Mouse (Mus musculus) gastrocnemius, adult 18-20 months (tissue): ENCODE measurements at regions not wholly inside any gene's neighbourhood (a gene's known extent, or its start where the extent isn't known, plus 50 kb on each side); places are given as distances from the start of the nearest gene placed in this dataset.

Source experiments
- DNase-seq: peaks from one replicate; pipeline ENCODE4 v3.0.0; 2021; ENCODE audit warnings: low spot score

- no peak for DNase-seq
Observed at GRCm38 (mm10) chr12:118428384-118428783, 127.1 kb upstream of the Sp4 start.

- no peak for DNase-seq
Observed at GRCm38 (mm10) chr12:118415956-118416355, 114.7 kb upstream of the Sp4 start.

GRCm38 (mm10) chr12:118411767-118412430 lies 110.7 kb upstream of the Sp4 start:
- no peak for DNase-seq

- no peak for DNase-seq
Observed at GRCm38 (mm10) chr12:118410917-118411316, 109.7 kb upstream of the Sp4 start.

- no peak for DNase-seq
Observed at GRCm38 (mm10) chr12:118405135-118405534, 103.9 kb upstream of the Sp4 start.

GRCm38 (mm10) chr12:118404171-118404570 lies 102.9 kb upstream of the Sp4 start:
- DNase-seq, result no peak

GRCm38 (mm10) chr12:118403519-118404087 lies 102.4 kb upstream of the Sp4 start:
- no peak for DNase-seq

GRCm38 (mm10) chr12:118401377-118401776 lies 100.1 kb upstream of the Sp4 start:
- no peak for DNase-seq

GRCm38 (mm10) chr12:118391654-118392053 lies 90.4 kb upstream of the Sp4 start:
- no peak for DNase-seq

GRCm38 (mm10) chr12:118381013-118381412 lies 79.8 kb upstream of the Sp4 start:
- DNase-seq, result no peak

GRCm38 (mm10) chr12:118377898-118378297 lies 76.7 kb upstream of the Sp4 start:
- no peak for DNase-seq

- no peak for DNase-seq
Observed at GRCm38 (mm10) chr12:118376521-118377493, 75.6 kb upstream of the Sp4 start.

GRCm38 (mm10) chr12:118373250-118373649 lies 72.0 kb upstream of the Sp4 start:
- DNase-seq, result no peak

- DNase-seq, result no peak
Observed at GRCm38 (mm10) chr12:118371905-118372304, 70.7 kb upstream of the Sp4 start.

- no peak for DNase-seq
Observed at GRCm38 (mm10) chr12:118367307-118368076, 66.3 kb upstream of the Sp4 start.

GRCm38 (mm10) chr12:118352866-118353265 lies 51.6 kb upstream of the Sp4 start:
- no peak for DNase-seq

- no peak for DNase-seq
Observed at GRCm38 (mm10) chr12:118351421-118351820, 50.2 kb upstream of the Sp4 start.
